Mouse (Mus musculus) CD8-positive naive resting alpha-beta T cell, adult 2 months (primary cell): Measurements from ENCODE around the gene Rgl2.

Experiments
- DNase-seq, 2 experiments: peaks; one replicate each; pipeline ENCODE4 v3.0.0; 2022; ENCODE audit warnings: low read depth in 2 of 2, low spot score in 2 of 2

Rgl2 gene

DNA sequence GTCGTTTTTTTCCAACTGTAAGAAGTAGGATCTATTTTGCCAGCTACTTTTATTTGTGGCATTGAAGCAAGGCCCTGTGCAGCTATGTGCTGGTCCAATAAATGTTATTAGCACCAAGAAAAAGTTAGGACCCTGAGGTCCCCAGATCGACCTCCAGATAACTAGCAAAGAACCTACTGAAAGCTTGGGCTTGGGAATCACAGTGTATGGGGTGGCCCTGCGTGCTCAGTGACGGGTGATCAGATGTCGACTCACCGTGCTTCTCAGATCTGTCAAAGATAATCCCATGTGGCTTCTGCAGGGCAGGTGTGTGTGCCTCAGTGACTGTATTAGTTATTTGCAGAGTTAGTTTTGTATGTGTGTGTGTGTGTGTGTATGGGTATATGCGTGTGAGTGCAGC, 8.0 kb upstream of the Rgl2 start:
- DNase-seq, result no peak

- DNase-seq, result peak; percentile 68 to 77
Measured at GRCm38 (mm10) chr17:33924577-33925283, 4.6 kb upstream of the Rgl2 start.

DNA sequence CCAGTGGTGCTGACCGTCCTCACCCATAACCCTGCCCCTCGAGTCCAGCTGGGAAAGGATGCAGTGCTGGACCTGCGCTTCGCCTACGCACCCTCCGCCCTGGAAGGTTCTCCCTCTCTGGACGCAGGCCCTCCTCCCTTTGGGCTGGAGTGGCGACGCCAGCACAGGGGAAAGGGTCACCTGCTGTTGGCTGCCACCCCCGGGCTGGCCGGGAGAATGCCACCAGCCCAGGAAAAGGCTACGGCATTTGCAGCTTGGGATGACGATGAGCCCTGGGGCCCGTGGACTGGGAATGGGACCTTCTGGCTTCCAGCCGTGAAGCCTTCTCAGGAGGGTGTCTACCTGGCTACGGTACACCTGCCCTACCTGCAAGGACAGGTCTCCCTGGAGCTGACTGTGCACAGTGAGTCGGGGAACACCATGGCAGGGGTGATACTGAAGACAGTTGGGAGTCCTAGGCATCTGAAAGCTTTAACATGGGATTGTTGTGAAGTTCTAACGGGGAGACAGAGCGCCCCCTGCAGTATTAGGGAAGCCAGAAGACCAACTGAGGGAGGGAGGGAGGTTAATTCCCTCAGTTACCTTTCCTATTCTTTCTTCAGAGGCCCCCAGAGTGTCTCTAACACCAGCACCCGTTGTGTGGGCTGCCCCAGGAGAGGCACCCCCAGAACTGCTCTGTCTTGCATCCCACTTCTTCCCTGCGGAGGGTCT, 3.8 kb upstream of the Rgl2 start:
- DNase-seq, result no peak

- no peak for DNase-seq
Measured at GRCm38 (mm10) chr17:33926207-33926932, 3.0 kb upstream of the Rgl2 start.

GRCm38 (mm10) chr17:33928251-33928947, 944 bp upstream of the Rgl2 start:
- no peak for DNase-seq

GRCm38 (mm10) chr17:33930280-33931158, 1.2 kb downstream of the Rgl2 start:
- peak in 1 of 2 experiments; percentile 55 for DNase-seq

GRCm38 (mm10) chr17:33931159-33931866, 2.0 kb downstream of the Rgl2 start:
- no peak for DNase-seq

GRCm38 (mm10) chr17:33931947-33932346, 2.6 kb downstream of the Rgl2 start:
- no peak for DNase-seq

DNA sequence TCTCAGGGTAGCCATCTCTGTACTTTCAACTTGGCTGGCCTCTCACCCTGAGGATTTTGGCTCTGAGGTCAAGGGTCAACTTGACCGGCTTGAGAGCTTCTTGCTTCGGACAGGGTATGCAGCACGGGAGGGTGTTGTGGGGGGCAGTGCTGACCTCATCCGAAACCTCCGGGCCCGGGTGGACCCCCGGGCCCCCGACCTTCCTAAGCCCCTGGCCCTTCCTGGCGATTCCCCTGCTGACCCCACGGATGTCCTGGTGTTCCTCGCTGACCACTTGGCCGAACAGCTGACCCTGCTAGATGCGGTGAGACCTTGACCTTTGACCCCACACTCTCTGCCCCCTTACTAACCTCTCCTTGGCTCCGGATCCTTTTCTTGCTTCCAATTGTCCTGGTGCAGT, 3.1 kb downstream of the Rgl2 start:
- DNase-seq, result no peak

GRCm38 (mm10) chr17:33932970-33933369, 3.6 kb downstream of the Rgl2 start:
- no peak for DNase-seq

- DNase-seq, result no peak
Measured at GRCm38 (mm10) chr17:33935422-33936055, 6.2 kb downstream of the Rgl2 start.

DNA sequence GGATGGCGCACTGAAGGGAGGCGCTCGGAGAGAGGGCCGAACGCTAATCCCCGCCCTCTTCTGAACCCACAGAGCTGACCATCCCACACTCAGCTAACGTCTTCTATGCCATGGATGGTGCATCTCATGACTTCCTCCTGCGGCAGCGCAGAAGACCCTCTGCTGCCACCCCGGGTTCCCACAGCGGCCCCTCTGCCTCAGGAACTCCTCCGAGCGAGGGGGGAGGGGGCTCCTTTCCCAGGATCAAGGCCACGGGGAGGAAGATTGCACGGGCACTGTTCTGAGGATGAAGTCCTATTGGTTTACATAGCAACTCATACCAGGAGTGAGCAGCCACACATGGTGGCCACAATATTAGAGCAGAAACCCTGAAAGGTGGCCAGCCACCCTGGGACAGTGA, 7.7 kb downstream of the Rgl2 start:
- DNase-seq, result no peak

DNA sequence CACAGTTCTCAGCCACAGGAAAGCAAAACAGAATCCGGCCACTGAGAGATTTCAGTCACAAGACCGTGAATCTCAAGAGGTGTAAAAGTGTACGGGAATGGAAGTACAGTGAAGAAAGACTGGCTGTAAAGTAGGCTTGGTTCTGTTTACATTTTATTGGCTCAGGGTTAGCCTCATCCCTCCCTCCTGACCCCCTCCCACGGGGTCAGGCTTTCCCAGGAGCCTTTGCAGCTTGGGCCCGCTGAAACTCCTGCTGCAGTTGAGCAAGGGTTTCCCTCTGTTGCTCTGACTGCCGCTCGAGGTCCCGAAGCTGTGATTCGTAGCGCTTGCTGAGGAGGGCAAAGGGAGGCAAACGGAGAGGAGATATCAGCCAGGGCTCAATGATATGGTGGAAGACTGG, 9.4 kb downstream of the Rgl2 start:
- DNase-seq, result no peak

- peak; percentile 75 to 79 for DNase-seq
Measured at GRCm38 (mm10) chr17:33940206-33940805, 11.0 kb downstream of the Rgl2 start, which contains the start of the genes Pfdn6 and Wdr46. Pfdn6 (minus strand) TSS chr17:33940343. Wdr46 (plus strand) TSS chr17:33940660.

DNA sequence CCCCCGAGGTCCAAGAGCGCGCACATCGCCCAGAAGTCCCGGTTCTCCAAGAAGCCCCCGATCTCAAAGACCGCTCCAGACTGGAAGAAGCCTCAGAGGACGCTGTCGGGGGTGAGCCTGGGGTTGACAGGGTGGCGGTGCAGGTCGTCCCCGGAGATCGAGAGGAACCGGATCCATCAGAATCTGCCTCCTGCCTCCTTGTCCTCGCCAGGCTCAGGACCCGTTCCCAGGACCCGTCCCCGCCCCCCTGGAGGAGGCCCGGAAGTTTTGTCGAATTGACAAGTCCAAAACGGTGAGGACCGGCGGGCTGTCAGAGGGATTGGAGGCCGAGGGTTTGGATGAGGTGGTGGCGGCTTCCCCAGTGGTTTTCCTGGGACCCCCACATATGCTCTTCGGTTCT, 11.6 kb downstream of the Rgl2 start:
- no peak for DNase-seq

GRCm38 (mm10) chr17:33941381-33941780, 12.0 kb downstream of the Rgl2 start:
- DNase-seq, result no peak

DNA sequence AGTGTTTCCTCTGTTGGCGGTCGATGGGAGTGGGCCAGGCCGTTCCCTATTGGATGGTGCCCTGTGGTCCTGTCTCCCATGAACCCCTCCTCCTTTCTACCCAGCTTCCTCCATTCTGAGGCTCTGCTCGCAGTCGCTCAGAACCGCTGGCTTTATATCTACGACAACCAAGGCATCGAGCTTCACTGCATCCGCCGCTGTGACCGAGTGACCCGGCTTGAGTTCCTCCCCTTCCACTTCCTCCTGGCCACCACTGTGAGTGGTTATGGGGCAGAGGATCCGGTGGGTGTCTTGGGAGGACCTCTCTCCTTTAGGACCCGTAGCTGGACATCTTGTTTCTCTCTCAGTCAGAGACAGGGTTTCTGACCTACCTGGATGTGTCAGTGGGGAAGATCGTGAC, 14.1 kb downstream of the Rgl2 start:
- no peak for DNase-seq

DNA sequence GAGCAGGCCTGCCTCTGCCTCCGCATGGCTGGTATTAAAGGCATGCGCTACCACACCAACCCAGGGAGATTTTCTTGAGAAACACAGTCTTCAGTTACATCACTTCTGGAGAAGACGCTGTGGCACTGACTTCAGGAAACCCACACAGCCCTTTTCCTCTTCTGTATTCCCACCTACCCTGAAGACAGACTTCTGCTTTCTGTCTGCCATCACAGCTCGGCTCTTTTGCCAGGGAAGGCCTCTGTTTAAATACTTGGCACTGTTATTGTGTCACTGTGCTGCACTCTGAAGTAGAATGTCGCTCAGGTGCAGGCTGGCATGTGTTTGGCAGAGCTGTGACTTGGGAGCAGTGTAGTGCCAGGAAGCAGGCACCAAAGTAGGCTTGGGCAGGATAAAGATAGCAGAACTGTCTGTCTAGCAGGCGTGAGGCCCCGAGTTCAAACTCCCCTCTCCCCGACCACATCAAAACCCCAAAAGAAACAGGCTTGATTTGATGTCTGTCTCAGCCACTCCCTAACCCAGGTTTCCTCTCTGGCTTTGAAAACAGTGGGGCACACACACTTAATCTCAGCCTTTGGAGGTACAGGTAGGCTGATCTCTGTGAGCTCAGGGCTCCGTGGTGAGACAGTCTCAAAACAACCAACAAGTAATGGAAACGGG, 18.2 kb downstream of the Rgl2 start:
- peak in 1 of 2 experiments; percentile 61 for DNase-seq
